Mouse (Mus musculus) T-helper 2 cell (primary cell): ENCODE data around the gene Sctr.

ENCODE experiments used
- in situ Hi-C: fragments of 300-600 bp; cut with MboI, MseI; formaldehyde crosslinking; loops from one replicate; pipeline ENCODE4 v1.15.1; 2025; ENCODE audit warnings: high pct_unique_total_duplicates

The Sctr gene

DNA sequence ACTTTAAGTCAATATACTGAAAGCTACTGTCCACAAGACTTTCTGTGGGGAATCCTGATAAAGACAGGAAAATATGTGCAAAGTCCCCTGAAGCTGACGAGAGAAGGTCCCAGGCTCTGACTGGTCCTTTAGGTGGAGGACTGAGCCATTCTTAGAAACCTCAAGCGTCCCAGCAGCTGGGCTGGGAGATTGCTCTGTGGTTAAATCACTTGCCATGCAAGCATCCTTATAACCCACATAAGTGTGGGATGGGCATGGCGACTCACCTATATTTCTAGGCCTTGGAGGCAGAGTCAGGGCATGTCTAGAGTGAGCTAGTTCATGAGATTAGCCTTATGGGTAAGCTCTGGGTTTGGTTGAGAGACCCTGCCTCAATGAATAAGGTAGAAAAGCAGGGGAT is 59.9 kb downstream of the Sctr start:
- in situ Hi-C loops = no loop called here

DNA sequence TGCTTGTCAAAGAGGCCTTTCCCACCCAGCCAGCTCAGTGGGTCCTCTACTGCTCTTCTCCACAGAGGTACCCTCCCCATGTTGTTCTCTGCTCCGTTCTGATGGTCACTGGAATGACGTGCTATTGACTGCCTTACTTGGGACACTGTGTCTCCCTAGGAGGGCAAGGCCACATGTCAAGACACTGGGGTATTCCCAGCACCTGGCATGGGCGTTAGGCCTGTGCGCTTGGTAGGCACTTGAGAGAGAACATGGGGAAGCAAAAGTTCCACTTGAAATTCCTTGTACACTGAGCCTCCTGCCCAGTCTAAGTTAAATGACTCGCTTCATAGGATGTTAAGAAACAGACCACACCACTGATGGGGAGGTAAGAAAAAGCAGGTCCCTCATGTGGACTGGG is 62.4 kb downstream of the Sctr start:
- in situ Hi-C loops = no loop called here

DNA sequence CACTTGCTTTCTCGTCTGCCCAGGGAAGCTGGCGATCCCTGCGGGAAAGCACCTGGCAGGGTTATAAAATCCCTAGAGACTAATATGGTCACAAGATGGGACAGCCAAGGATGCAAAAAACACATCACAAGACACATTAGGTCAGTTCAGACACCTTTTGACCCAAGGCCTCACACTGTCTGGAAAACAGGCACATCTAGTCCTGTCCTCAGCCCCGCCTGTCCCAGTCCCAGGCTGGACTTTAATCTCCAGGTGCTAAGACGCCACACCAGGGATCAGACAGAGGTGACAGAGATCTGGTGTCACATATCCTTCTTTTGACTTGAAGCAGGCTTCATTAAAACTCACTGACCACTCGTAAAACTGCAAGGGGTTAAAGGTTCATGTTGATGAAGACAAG is 63.5 kb downstream of the Sctr start:
- in situ Hi-C loops = no loop called here

DNA sequence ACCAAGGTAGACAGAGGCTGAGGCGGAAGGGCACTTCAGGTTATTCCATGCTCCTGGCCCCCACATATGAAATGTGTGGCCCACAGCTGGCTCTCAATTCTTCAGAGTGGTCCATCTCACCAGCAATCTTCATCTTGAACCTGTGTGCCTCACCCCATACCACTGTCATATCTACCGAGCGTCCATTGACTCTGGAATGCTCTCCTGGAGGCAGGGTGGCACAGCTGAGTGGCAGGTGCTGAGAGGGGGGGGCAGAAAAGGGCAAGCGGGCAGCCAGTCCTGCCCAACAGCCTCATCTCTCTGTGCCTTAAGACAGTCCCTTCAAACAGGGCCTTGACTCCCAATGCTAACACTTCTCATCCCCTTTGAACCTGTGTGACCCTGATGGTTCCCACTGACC is 64.4 kb downstream of the Sctr start:
- in situ Hi-C loops = no loop called here

GRCm38 (mm10) chr1:120072900-120073299 is 66.2 kb downstream of the Sctr start:
- in situ Hi-C loops = no loop called here

DNA sequence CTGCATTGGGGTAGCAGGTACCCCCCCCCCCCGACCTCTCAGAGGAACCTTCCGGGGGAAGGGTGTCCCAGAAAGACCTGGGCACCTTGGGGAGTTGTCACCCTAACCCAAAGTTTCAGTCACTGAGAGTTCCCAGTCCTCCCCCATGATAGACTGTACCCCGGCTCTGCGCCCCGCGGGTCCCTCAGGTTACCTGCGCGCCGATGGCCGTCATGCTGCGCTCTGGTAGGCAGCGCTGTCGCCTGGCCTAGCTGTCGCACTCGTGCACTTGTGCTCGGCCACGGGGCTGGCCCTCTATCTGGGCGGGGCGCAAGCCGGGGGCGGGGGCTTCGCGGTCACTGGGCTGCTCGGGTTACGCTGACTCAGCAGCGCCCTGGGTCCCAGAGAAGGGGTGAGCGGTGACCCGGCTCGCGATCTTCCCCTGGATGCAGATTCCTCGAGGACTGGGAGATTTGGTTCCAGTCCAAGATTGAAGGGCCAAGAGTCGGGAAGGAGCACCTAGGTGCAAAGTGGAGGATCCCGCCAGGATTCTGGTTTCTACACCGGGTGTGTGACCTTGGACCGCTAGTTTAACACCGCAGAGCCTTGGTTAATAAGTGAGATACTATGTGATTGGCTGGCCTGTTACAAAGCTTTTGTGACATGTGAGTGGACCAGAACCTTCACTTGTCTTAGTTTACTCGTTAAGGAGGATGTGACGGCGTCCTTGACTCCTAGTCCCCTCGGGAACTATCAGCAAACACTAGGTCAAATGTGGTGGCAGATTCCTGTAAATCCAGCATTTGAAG is 67.0 kb downstream of the Sctr start, which contains the start of gene Tmem37:
TSS of gene Tmem37 (minus strand) at position 556 of the 788 bp plus-strand sequence.
- in situ Hi-C loops = no loop called here

DNA sequence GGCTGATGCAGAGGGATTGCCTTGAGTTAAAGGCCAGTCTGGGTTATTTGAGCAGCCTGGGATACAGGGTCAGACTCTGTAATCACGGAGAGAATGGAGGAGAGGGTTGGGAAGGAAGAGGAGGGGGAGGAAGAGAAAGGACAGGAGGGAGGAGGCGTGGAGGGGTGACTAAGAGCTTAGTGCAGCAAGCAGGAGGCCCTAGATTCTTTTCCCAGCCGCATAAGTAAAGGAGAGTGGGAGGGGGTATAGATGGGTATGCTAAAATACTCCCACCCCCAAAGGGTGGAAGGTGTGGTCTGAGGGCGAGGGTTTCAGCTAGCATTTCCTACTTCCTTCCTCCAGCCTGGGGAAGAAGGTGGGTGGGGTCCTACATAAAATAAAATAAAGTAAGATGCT is 67.6 kb downstream of the Sctr start:
- in situ Hi-C loops = no loop called here

GRCm38 (mm10) chr1:120074931-120075330 is 68.2 kb downstream of the Sctr start:
- in situ Hi-C loops = no loop called here

DNA sequence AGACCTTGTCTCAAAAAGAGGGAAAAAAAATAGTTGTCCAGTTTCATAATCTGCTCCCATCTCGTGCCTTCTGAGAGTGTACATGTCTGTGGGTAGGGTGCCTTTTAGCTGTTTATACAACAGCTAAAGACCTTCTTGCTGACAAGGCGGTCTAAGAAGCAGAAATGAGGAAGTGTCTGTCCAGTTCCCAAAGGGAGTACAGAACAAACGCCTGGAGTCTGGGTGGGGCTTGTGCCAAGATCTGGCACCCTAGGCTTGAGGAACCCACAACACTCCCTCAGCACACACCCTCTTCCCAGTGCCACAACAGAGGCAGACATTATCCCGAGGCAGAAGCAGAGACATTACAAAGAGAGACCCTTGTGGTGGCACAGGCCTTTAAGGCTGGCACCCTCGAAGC is 68.8 kb downstream of the Sctr start:
- in situ Hi-C loops = no loop called here

DNA sequence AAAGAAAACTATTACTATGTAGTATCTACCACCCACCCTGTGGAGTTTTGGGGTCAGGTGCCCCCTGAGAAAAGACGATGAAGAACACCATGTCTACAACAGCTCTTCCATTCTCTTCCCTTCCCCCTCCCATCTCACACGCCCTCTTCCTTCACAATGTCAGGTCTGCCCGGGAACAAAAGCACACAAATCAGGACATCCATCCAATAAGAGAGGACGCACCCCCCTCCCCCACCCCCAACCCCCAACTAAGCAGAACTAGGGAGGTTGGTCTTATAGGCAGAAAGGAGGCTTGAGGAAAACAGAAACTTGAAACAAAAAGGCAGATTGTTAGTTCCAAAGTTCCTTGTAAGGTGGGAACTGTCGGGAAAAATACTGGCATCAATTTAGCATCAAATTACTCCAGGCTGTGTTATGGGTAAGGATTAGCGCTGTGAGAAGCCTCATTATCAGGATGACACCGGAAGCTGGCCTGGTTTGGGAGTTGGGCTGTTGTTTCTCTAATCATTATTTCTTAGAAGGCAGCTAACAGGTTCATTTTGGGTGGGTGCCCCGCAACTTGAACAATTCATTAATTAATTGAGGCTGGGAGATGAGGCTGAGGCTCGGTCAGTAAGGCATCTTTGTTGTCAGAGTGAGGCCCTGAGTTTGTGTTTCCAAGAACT is 71.2 kb downstream of the Sctr start:
- in situ Hi-C loops = no loop called here

GRCm38 (mm10) chr1:120080632-120081031 is 73.9 kb downstream of the Sctr start:
- in situ Hi-C loops = no loop called here

DNA sequence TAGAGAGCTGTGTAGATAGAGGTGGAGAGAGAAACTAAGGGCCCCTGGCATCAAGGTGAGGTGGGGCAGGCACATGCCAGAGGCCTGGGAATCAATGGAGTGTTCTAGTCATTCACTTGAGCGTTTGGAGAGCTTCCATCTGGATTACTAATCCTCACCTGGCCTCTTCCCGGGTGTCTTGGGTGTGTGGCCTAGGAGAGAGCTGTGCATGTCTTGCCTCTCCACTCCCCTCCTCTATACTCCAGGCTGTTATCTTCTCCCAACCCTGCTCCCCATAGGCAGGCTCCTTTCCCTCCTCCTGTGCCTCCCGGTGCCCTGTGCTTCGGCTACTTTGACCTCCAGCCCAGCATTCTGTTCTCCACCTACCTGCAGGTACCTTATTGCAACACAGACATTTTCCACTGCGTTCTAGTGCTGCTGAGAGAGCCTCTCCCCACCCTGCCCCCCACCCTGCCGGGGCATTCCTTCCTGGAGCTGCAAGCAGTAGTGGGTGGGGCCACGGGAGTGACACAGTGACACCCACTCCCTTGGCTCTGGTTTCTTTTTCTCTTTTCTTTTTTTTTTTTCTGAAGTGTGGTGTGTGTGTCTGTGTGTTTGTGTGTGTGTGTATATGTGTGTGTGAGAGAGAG is 76.4 kb downstream of the Sctr start:
- in situ Hi-C loops = no loop called here

DNA sequence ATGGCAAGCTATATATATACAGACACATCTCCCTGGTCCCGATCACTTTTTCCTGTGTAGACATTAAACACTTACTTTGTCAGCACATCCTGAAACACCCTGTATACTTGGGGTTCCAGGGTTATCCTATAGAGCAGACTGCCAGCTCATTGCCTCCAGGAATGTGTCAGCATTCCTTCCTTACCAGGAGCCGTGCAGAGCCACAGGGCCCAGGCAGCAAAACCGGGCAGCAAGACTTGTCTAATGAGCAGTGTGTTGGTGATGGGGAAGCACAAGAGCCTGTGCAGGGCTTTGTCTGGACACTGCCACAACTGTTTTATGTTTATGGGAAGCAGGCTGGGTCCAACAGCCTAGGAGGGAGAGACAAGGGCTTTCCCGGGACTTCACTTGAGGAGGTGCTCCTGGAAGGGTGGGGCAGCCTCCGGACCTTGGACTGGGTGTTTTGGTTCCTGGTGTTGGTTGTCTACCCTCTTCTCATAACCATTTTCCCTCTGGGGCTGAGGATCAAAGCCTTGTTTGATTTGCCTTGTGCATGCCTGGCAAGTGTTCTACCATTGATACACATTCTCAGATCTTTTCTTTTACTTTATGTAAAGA is 77.3 kb downstream of the Sctr start:
- in situ Hi-C loops = no loop called here

GRCm38 (mm10) chr1:120085696-120086095 is 79.0 kb downstream of the Sctr start:
- in situ Hi-C loops = no loop called here

- in situ Hi-C loops = no loop called here
Observed at GRCm38 (mm10) chr1:120086644-120087043, 80.0 kb downstream of the Sctr start.

DNA sequence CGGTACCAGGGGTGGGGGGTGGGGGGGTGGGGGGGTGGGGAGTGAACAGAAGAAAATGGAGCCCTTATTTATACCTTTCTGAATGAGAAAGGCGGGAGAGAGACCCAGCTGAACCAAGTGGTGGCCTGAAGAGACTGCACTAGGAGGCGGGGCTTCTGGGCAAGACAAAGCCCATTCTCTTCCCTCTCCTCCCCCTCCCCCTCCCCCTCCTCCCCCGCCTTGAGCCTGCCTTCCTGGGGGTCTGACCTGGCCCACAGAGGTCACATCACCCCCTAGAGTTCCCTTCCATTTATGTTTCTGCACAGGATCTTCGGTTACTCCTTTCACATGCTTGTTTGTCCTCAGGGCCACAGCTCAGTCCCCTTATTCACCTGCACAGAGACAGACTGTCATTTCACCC is 82.5 kb downstream of the Sctr start:
- in situ Hi-C loops = no loop called here

GRCm38 (mm10) chr1:120090880-120091570 is 84.3 kb downstream of the Sctr start:
- in situ Hi-C loops = loop anchor here (5.0 kb wide), 1 partner anchor 59 kb away; no protein-coding TSS in a partner anchor

- in situ Hi-C loops = loop anchor here (5.0 kb wide), 1 partner anchor 61 kb away; no protein-coding TSS in a partner anchor
Observed at GRCm38 (mm10) chr1:120093482-120094134, 86.9 kb downstream of the Sctr start.

- in situ Hi-C loops = loop anchor here (5.0 kb wide), 2 partner anchors 57 to 63 kb away; no protein-coding TSS in a partner anchor
Observed at GRCm38 (mm10) chr1:120094920-120095319, 88.2 kb downstream of the Sctr start.

DNA sequence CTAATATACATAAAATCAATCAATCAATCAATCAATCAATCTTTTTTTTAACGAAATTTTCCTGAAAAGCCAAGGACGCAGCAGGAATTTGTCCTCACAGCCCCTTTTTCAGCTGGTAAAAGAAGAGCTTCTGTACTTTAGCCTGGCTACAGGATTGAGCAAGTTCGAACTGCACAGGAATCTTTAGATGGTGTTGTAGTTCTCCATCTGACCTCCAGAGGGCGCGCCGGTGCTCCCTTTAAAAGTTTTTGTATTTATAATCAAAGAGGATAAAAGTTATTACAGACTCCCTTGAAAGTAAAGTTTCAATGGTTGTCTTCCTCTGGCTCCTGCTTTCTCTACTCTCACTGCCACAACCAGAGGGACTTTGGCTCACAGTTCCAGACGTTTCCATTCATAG is 91.6 kb downstream of the Sctr start:
- in situ Hi-C loops = loop anchor here (5.0 kb wide), 1 partner anchor 54 kb away; no protein-coding TSS in a partner anchor

GRCm38 (mm10) chr1:120099483-120099882 is 92.8 kb downstream of the Sctr start:
- in situ Hi-C loops = loop anchor here (5.0 kb wide), 1 partner anchor 53 kb away; no protein-coding TSS in a partner anchor
